Mouse (Mus musculus) liver, embryonic 14.5 days (tissue): ENCODE measurements around the gene Gpr82. TPM values are rescaled to one million over a fixed set of nuclear protein-coding genes. Genes with fewer than 3 reads are reported as not detected.

Experiments used
- ATAC-seq: fragments of 200-750 bp; cut with Nextera tagmentation; 2 replicates; pipeline ENCODE4 v1.8.0; 2017; ENCODE audit warnings: moderate number of reproducible peaks, mild to moderate bottlenecking, moderate library complexity; ENCODE audit not compliant: insufficient read depth
- DNase-seq, 3 experiments: peaks; one replicate each; pipeline ENCODE4 v3.0.0-alpha.2; 2012 to 2013; ENCODE audit warnings: low read depth in 3 of 3, low spot score in 3 of 3
- H3K27ac ChIP-seq: fragments of 300-500 bp; sonication (generic); 2 replicates; pipeline ENCODE4 v1.5.1; 2014; ENCODE audit warnings: moderate library complexity, mild to moderate bottlenecking, control low read depth, inconsistent platforms
- H3K27me3 ChIP-seq: fragments of 300-500 bp; sonication (generic); 2 replicates; pipeline ENCODE4 v1.6.1; 2014; ENCODE audit warnings: mild to moderate bottlenecking, low read length, moderate library complexity; ENCODE audit not compliant: control insufficient read depth, insufficient read depth
- H3K36me3 ChIP-seq: fragments of 300-500 bp; sonication (generic); replicated peaks from 2 replicates; pipeline ENCODE4 v1.6.1; 2014; ENCODE audit warnings: low read depth; ENCODE audit not compliant: control insufficient read depth, insufficient read depth
- H3K4me1 ChIP-seq, 2 experiments: fragments of 200-500 bp in 1 of 2; fragments of 300-500 bp in 1 of 2; sonication (generic) in 1 of 2; replicated peaks; 2 replicates each; pipeline ENCODE4 v1.6.1; 2012 to 2014; ENCODE audit warnings: antibody characterized with exemption in 1 of 2, inconsistent platforms in 1 of 2, low read length in 1 of 2; ENCODE audit not compliant: control insufficient read depth in 2 of 2, insufficient read depth in 2 of 2
- H3K4me2 ChIP-seq: fragments of 300-500 bp; sonication (generic); 2 replicates; pipeline ENCODE4 v1.6.1; 2014; ENCODE audit warnings: low read depth, mild to moderate bottlenecking, control low read depth, moderate library complexity
- H3K4me3 ChIP-seq, 2 experiments: fragments of 200-500 bp in 1 of 2; fragments of 300-500 bp in 1 of 2; sonication (generic) in 1 of 2; 2 replicates each; pipeline ENCODE4 v1.5.1; 2012 to 2014; ENCODE audit warnings: low read depth in 2 of 2, low read length in 2 of 2, mild to moderate bottlenecking in 2 of 2, control low read depth in 1 of 2, inconsistent platforms in 1 of 2, moderate library complexity in 1 of 2; ENCODE audit not compliant: insufficient read depth in 1 of 2
- H3K9ac ChIP-seq: fragments of 300-500 bp; sonication (generic); replicated peaks from 2 replicates; pipeline ENCODE4 v1.6.1; 2014; ENCODE audit warnings: mild to moderate bottlenecking, control low read depth, moderate library complexity
- H3K9me3 ChIP-seq: fragments of 300-500 bp; sonication (generic); 2 replicates; pipeline ENCODE4 v1.6.1; 2016; ENCODE audit warnings: low read length, mixed read lengths; ENCODE audit not compliant: control insufficient read depth
- CTCF ChIP-seq: IDR thresholded peaks from 2 replicates; pipeline ENCODE4 v1.5.1; 2016; ENCODE audit warnings: antibody characterized with exemption, low read depth, control low read depth
- EP300 ChIP-seq: IDR thresholded peaks from 2 replicates; pipeline ENCODE4 v1.6.1; 2016; ENCODE audit warnings: antibody characterized with exemption, low read depth
- WGBS: fragments of 180-500 bp; shearing (Covaris S2); extraction: QIAGEN DNeasy Blood & Tissue Kit; methylation state at CpG from one replicate; pipeline ENCODE4 v1.1.7; 2014; ENCODE audit not compliant: insufficient replicate concordance; 5-methylcytosine and 5-hydroxymethylcytosine counted together
- polyA plus RNA-seq, 2 experiments: library from polyadenylated mRNA; depleted of rRNA in 1 of 2; stranded (reverse) in 1 of 2; unstranded in 1 of 2; fragments of >200 nt; fragmentation: Nextera tagmentation in 1 of 2; extraction: Ambion mirVana in 1 of 2; gene quantifications; 2 replicates each; pipeline versions ENCODE4 v1.2.1 to v1.2.3; 2012 to 2014

Gene Gpr82
- polyA plus RNA-seq, 2 experiments, result not detected

DNA sequence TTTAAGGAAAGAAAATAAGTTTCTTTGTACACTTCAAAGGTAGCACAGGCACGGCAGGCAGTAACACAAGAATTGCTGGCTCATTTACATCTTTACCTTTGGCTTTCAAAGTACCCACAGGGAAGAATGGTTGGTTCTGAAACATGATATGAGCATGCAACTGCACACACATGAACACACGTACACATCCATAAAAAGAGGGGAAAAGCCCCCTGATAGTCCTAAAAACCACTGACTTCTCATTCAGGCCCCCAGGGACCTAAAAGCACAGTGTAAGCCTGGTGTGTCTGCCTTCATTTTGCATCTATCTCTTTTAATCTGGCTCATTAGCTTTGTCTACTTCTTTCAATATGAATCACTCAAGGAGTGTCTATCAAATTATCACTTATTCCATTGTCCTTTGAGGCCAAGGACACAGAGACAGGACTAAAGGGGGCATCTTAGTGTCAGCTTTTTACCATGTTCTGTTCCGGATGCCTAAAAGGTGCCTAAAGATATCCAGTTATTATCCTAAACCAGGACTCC lies 2.5 kb upstream of the Gpr82 start:
- H3K27ac ChIP-seq, result no peak overlapping the region
- H3K27me3 ChIP-seq, result no peaks in the 10 kb centered on the region
- 61% methylated on average over 3 of the region's 3 CpGs for WGBS
- H3K4me2 ChIP-seq, result no peak overlapping the region
- no peaks in the 10 kb centered on the region for H3K9me3 ChIP-seq
- no peak for TF ChIP-seq EP300
- TF ChIP-seq CTCF, result no peak
- ATAC-seq, result no peak
- H3K4me1 ChIP-seq, result peaks cover 0 to 11% of the 10 kb centered on the region in 2 experiments; a peak in 2 of 4 replicates
- no peak for DNase-seq
- no peak overlapping the region for H3K4me3 ChIP-seq
- H3K9ac ChIP-seq, result no peak overlapping the region
- H3K36me3 ChIP-seq, result no peaks in the 10 kb centered on the region

DNA sequence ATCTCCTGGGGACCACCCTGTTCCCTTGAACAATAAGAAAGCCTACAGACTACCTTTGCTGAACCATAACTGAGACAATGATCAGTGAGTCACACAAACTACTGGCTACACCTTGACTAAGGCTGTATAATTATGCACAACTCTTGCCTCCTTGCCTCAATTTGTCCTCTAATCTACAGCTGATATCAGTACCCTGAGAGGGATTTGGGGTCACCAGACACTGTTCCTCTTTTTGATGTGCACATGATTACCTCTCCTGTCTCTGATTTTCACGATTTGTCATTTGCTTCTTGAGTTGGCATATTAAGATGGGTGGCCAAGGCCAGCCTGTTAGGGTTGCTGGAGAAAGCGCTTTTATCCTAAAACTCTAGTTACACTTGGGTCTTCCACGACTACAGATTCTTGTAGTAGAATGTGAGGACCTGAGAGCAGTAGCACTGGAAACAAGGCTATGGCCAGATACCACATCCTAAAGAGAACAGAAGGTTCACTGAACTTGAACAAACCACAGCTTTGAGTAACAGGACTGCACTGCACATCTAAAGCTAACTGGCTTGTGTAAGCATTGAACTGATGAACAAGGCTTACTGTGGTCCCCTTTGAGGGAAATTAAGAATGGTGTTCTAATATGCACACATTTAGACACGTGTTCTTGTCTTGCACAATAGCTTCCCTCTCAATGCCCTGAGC lies 1.8 kb upstream of the Gpr82 start:
- Histone ChIP-seq H3K9me3 (no peaks in the 10 kb centered on the region), H3K36me3 (no peaks in the 10 kb centered on the region), H3K4me3 (no peak overlapping the region), H3K4me2 (no peak overlapping the region), H3K4me1 (peaks cover 0 to 11% of the 10 kb centered on the region in 2 experiments; a peak in 2 of 4 replicates), H3K27ac (no peak overlapping the region), H3K27me3 (no peaks in the 10 kb centered on the region), H3K9ac (no peak overlapping the region)
- WGBS, result 58% methylated on average over 4 of the region's 4 CpGs
- no peak for ATAC-seq
- no peak for TF ChIP-seq CTCF
- no peak for TF ChIP-seq EP300
- no peak for DNase-seq

DNA sequence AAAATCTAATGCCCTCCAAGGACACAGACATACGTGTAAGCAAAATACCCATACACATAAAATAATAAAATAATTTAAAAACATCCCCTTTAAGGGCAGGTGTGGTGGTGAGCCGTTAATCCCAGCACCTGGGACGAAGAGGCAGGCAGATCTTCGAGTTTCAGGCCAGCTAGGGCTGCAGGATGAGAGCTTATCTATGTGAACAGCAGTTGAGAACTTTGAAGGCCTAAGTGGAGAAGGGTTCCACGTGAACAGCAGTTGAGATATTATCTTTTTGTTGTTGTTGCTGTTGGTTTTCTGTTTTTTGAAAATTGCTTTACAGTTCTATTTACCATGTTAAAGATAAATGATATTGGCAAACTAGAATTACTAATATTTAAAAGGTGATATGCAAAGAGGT lies 7.7 kb downstream of the Gpr82 start:
- no peaks in the 10 kb centered on the region for H3K9me3 ChIP-seq
- no peak overlapping the region for H3K4me3 ChIP-seq
- 22% methylated on average over 5 of the region's 5 CpGs for WGBS
- no peak overlapping the region for H3K9ac ChIP-seq
- H3K36me3 ChIP-seq, result no peaks in the 10 kb centered on the region
- H3K27me3 ChIP-seq, result no peaks in the 10 kb centered on the region
- H3K4me2 ChIP-seq, result no peak overlapping the region
- peaks cover 0 to 4% of the 10 kb centered on the region in 2 experiments; a peak in 2 of 4 replicates for H3K4me1 ChIP-seq
- peak; percentile 79 for TF ChIP-seq EP300
- no peak for TF ChIP-seq CTCF
- peak in 2 of 3 experiments; percentile 27 to 31 for DNase-seq
- ATAC-seq, result peak; percentile 74
- H3K27ac ChIP-seq, result no peak overlapping the region

DNA sequence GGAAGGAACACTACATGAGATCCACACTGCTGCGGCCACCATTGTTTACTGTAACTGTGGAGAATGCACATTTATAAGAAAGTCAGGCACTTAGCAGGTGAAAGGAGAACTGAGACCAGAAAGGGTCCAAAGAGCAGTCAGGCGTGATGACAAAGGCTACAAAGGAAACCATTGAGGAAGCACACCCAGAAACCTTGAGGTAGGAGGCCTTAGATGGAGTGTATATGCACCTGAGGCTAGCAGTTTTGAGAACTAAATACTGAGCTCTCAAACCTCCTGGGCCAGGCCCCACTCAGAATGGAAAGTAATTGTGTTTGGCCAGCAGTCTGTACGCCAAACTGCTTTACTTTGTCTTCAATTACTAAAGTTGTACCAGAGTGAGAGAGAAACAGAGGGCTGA lies 9.2 kb downstream of the Gpr82 start:
- WGBS, result 71% methylated on average over 3 of the region's 3 CpGs
- ATAC-seq (no peak), DNase-seq (no peak)
- Histone ChIP-seq H3K9ac (no peak overlapping the region), H3K27me3 (no peaks in the 10 kb centered on the region), H3K9me3 (no peaks in the 10 kb centered on the region), H3K4me2 (no peak overlapping the region), H3K27ac (no peak overlapping the region), H3K36me3 (no peaks in the 10 kb centered on the region), H3K4me1 (peaks cover 0 to 4% of the 10 kb centered on the region in 2 experiments; a peak in 2 of 4 replicates), H3K4me3 (no peak overlapping the region)
- TF ChIP-seq EP300 (no peak), CTCF (no peak)

DNA sequence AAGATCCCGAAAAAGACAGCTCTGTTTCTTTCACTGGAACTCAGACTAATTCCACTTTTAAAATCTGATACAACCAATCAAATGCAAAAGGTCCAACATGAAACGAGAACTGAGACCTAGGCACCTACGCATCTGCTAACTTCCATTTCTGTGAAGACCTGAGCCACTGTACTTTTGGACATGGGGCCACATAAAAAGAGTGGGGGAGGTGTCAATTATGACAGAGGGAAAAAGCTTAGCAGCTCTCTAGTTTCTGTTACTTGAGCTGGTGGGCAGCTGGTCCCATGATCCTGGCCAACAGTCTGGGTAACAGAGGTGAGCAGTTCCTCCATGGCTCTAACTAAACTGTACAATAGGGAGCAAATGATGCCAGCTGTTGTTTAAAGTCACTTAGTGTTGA lies 11.8 kb downstream of the Gpr82 start:
- WGBS, result 71% methylated on average over 3 of the region's 3 CpGs
- no peak overlapping the region for H3K27ac ChIP-seq
- TF ChIP-seq EP300, result no peak
- TF ChIP-seq CTCF, result no peak

More for the DNA sequence above, 11.8 kb downstream of the Gpr82 start:
- Histone ChIP-seq H3K9me3 (no peaks in the 10 kb centered on the region), H3K27me3 (no peaks in the 10 kb centered on the region), H3K4me3 (no peak overlapping the region), H3K36me3 (no peaks in the 10 kb centered on the region), H3K4me1 (peaks cover 0 to 4% of the 10 kb centered on the region in 2 experiments; a peak in 2 of 4 replicates), H3K9ac (no peak overlapping the region), H3K4me2 (no peak overlapping the region)
- no peak for ATAC-seq
- no peak for DNase-seq
